8 mouse cellular contexts compared by ENCODE assay signal in the genomic region with DNA sequence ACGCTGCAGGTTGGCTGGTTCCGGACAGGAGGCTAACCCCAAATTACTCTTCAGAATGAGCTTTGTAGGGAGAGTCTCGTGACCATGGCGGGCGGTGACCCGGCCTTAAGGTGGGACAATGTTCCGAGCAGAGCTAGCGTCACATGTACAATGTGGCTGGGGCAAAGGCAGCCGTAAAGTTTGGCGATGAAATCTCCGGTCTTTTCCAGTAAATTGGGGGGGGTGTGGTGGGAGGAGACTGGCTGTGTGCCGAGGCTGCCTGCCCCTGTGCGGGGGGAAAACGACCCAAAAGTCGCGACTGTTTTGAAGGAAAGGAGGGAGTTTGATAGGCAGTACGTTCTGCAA. TPM values are rescaled to one million over a fixed set of nuclear protein-coding genes. Genes with fewer than 3 reads are reported as not detected.
DNase-seq lines count a peak whose midpoint lies in the region; ATAC-seq lines count a peak whose summit lies in the region.

No protein-coding gene starts in this region.

- DNase-seq in kidney, adult 11 months: no peak
- DNase-seq in brain, adult 2 months (ENCODE audit: low read depth, low spot score): peak; percentile 33
- DNase-seq in hindbrain, embryonic 11.5 days (ENCODE audit: low spot score): no peak
- DNase-seq in midbrain, embryonic 11.5 days (ENCODE audit: low spot score, missing footprints): no peak
- DNase-seq in B cell, adult 2 months: no peak
- DNase-seq in right cerebral cortex, postnatal 25 days: no peak
- no peak for DNase-seq in T-cell, adult 2 months (ENCODE audit: low spot score)

- H3K4me2 ChIP-seq in kidney, embryonic 14.5 days (replicated peaks; ENCODE audit: low read depth, low read length): peak overlapping the region; percentile 61
- H3K4me2 ChIP-seq in hindbrain, embryonic 11.5 days (replicated peaks; ENCODE audit: low read depth, low read length): peak overlapping the region; percentile 73
- H3K4me2 ChIP-seq in midbrain, embryonic 11.5 days: peak overlapping the region; percentile 79

- under 1% methylated on average over 17 of the region's 17 CpGs for WGBS in kidney, embryonic 14.5 days
- under 1% methylated on average over 17 of the region's 17 CpGs for WGBS in hindbrain, embryonic 11.5 days
- under 1% methylated on average over 17 of the region's 17 CpGs for WGBS in midbrain, embryonic 11.5 days

- peak overlapping the region; percentile 82 for H3K4me3 ChIP-seq in kidney, embryonic 14.5 days (ENCODE audit: low read length)
- peak overlapping the region; percentile 57 for H3K4me3 ChIP-seq in hindbrain, embryonic 11.5 days (ENCODE audit: low read depth, low read length)
- H3K4me3 ChIP-seq in midbrain, embryonic 11.5 days (ENCODE audit: low read depth, low read length): peak overlapping the region; percentile 82

- peaks cover 15% of the 10 kb centered on the region for H3K36me3 ChIP-seq in kidney, embryonic 14.5 days (ENCODE audit: control insufficient read depth, insufficient read depth, low read length)
- 0 out of 2 replicates have a peak, but pooled peaks cover 2% of the 10 kb centered on the region for H3K36me3 ChIP-seq in hindbrain, embryonic 11.5 days (ENCODE audit: control insufficient read depth, insufficient read depth, low read length)
- H3K36me3 ChIP-seq in midbrain, embryonic 11.5 days (ENCODE audit: control insufficient read depth, insufficient read depth, low read length): peaks cover 3% of the 10 kb centered on the region; the same call in 1 of the 2 replicates

- H3K27ac ChIP-seq in kidney, embryonic 14.5 days (ENCODE audit: low read depth, low read length): peak overlapping the region; percentile 55; the same call in 1 of the 2 replicates
- 0 out of 2 replicates have a peak overlapping the region, but pooled peaks have one; percentile 4 for H3K27ac ChIP-seq in hindbrain, embryonic 11.5 days (ENCODE audit: low read depth, low read length)
- H3K27ac ChIP-seq in midbrain, embryonic 11.5 days (ENCODE audit: low read depth, low read length): 0 out of 2 replicates have a peak overlapping the region, but pooled peaks have one; percentile 25

- H3K27me3 ChIP-seq in kidney, embryonic 14.5 days (ENCODE audit: control insufficient read depth, insufficient read depth, low read length): no peaks in the 10 kb centered on the region
- no peaks in the 10 kb centered on the region for H3K27me3 ChIP-seq in hindbrain, embryonic 11.5 days (ENCODE audit: control insufficient read depth, insufficient read depth, low read length)
- no peaks in the 10 kb centered on the region for H3K27me3 ChIP-seq in midbrain, embryonic 11.5 days (ENCODE audit: control insufficient read depth, insufficient read depth, low read length)

- no peaks in the 10 kb centered on the region for H3K4me1 ChIP-seq in kidney, embryonic 14.5 days (ENCODE audit: control insufficient read depth, insufficient read depth, low read length)
- H3K4me1 ChIP-seq in hindbrain, embryonic 11.5 days (replicated peaks; ENCODE audit: control insufficient read depth, insufficient read depth, low read length): no peaks in the 10 kb centered on the region
- peaks cover 5% of the 10 kb centered on the region; the same call in 1 of the 2 replicates for H3K4me1 ChIP-seq in midbrain, embryonic 11.5 days (ENCODE audit: control insufficient read depth, insufficient read depth, low read length)

- peak; percentile 61; the same call in 1 of the 2 replicates for ATAC-seq in kidney, embryonic 14.5 days (ENCODE audit: low FRiP score, low TSS enrichment)
- ATAC-seq in hindbrain, embryonic 11.5 days (ENCODE audit: low FRiP score): no peak; the same call in 1 of the 2 replicates
- no peak for ATAC-seq in midbrain, embryonic 11.5 days (ENCODE audit: low FRiP score)

- no peaks in the 10 kb centered on the region for H3K9me3 ChIP-seq in kidney, embryonic 14.5 days (ENCODE audit: control insufficient read depth, low read length)
- H3K9me3 ChIP-seq in hindbrain, embryonic 11.5 days (ENCODE audit: control insufficient read depth, low read length): no peaks in the 10 kb centered on the region
- no peaks in the 10 kb centered on the region for H3K9me3 ChIP-seq in midbrain, embryonic 11.5 days (ENCODE audit: control insufficient read depth, low read length)

- H3K9ac ChIP-seq in kidney, embryonic 14.5 days (ENCODE audit: low read depth, low read length): peak overlapping the region; percentile 77
- peak overlapping the region; percentile 57 for H3K9ac ChIP-seq in hindbrain, embryonic 11.5 days (ENCODE audit: low read depth, low read length)
- peak overlapping the region; percentile 78 for H3K9ac ChIP-seq in midbrain, embryonic 11.5 days (ENCODE audit: low read length)

RNA-seq across cellular contexts. Expression of gene Ngdn, which starts 0.5 kb away (rescaled TPM):
- 80.8 and 109 TPM in 2 replicates for polyA plus RNA-seq in kidney, embryonic 14.5 days (2014; fragmentation: Nextera tagmentation; extraction: Ambion mirVana)
- polyA plus RNA-seq in hindbrain, embryonic 11.5 days (2014; fragmentation: Nextera tagmentation; extraction: Ambion mirVana): 79.7 and 81.5 TPM in 2 replicates
- 85.0 and 85.9 TPM in 2 replicates for polyA plus RNA-seq in midbrain, embryonic 11.5 days (2014; fragmentation: Nextera tagmentation; extraction: Ambion mirVana)

RNA-seq across cellular contexts. Expression of gene Myh7, which starts 21.3 kb away (rescaled TPM):
- 0.11 and 2.0 TPM in 2 replicates for polyA plus RNA-seq in kidney, embryonic 14.5 days (2014; fragmentation: Nextera tagmentation; extraction: Ambion mirVana)
- 1.8 and 3.3 TPM in 2 replicates for polyA plus RNA-seq in hindbrain, embryonic 11.5 days (2014; fragmentation: Nextera tagmentation; extraction: Ambion mirVana)
- 0.52 and 1.1 TPM in 2 replicates for polyA plus RNA-seq in midbrain, embryonic 11.5 days (2014; fragmentation: Nextera tagmentation; extraction: Ambion mirVana)

RNA-seq across cellular contexts. Expression of gene Gm17428, which starts 39.0 kb away (rescaled TPM):
- not detected in 2 replicates for polyA plus RNA-seq in kidney, embryonic 14.5 days (2014; fragmentation: Nextera tagmentation; extraction: Ambion mirVana)
- polyA plus RNA-seq in hindbrain, embryonic 11.5 days (2014; fragmentation: Nextera tagmentation; extraction: Ambion mirVana): not detected in 2 replicates
- polyA plus RNA-seq in midbrain, embryonic 11.5 days (2014; fragmentation: Nextera tagmentation; extraction: Ambion mirVana): not detected in 2 replicates

RNA-seq across cellular contexts. Expression of gene Myh6, which starts 49.0 kb away (rescaled TPM):
- polyA plus RNA-seq in kidney, embryonic 14.5 days (2014; fragmentation: Nextera tagmentation; extraction: Ambion mirVana): 0.30 and 0.54 TPM in 2 replicates
- polyA plus RNA-seq in hindbrain, embryonic 11.5 days (2014; fragmentation: Nextera tagmentation; extraction: Ambion mirVana): 0.34 and 0.84 TPM in 2 replicates
- 0.51 TPM in 1 of 2 replicates, not detected in the other for polyA plus RNA-seq in midbrain, embryonic 11.5 days (2014; fragmentation: Nextera tagmentation; extraction: Ambion mirVana)

Comparison
In these comparisons a context has a peak if more than half of its experiments do, and no peak if none do; other contexts are left out.
1. H3K27ac ChIP-seq: peak in every context shown above with its lines; median percentile 55 in kidney, embryonic 14.5 days; 25 in midbrain, embryonic 11.5 days; 4 in hindbrain, embryonic 11.5 days.